In genomic region chr2:115513774-115514231, GRCm38 (mm10) we compare ENCODE assay signal across 8 mouse cellular contexts.
DNase-seq lines count a peak whose midpoint lies in the region; ATAC-seq and TF ChIP-seq lines count a peak whose summit lies in the region.

No protein-coding gene starts in this region.

- H3K9ac ChIP-seq in midbrain, postnatal 0 days (replicated peaks; ENCODE audit: low read length, poor library complexity, severe bottlenecking), result no peak overlapping the region
- no peak overlapping the region for H3K9ac ChIP-seq in hindbrain, embryonic 11.5 days (ENCODE audit: low read depth, low read length)
- no peak overlapping the region for H3K9ac ChIP-seq in limb, embryonic 12.5 days (replicated peaks)

- H3K9me3 ChIP-seq in midbrain, embryonic 10.5 days (replicated peaks), result no peaks in the 10 kb centered on the region
- no peaks in the 10 kb centered on the region for H3K9me3 ChIP-seq in midbrain, postnatal 0 days (ENCODE audit: low read length)
- no peaks in the 10 kb centered on the region for H3K9me3 ChIP-seq in hindbrain, embryonic 11.5 days (ENCODE audit: control insufficient read depth, low read length)
- no peaks in the 10 kb centered on the region for H3K9me3 ChIP-seq in limb, embryonic 12.5 days

- no peaks in the 10 kb centered on the region for H3K36me3 ChIP-seq in midbrain, embryonic 10.5 days
- no peaks in the 10 kb centered on the region for H3K36me3 ChIP-seq in midbrain, postnatal 0 days (ENCODE audit: insufficient read depth, low read length)
- no peaks in the 10 kb centered on the region for H3K36me3 ChIP-seq in hindbrain, embryonic 11.5 days (ENCODE audit: control insufficient read depth, insufficient read depth, low read length)
- H3K36me3 ChIP-seq in limb, embryonic 12.5 days, result no peaks in the 10 kb centered on the region

- H3K4me1 ChIP-seq in midbrain, embryonic 10.5 days, result peaks cover 29% of the 10 kb centered on the region
- no peaks in the 10 kb centered on the region for H3K4me1 ChIP-seq in midbrain, postnatal 0 days (ENCODE audit: insufficient read depth, low read length)
- H3K4me1 ChIP-seq in hindbrain, embryonic 11.5 days (replicated peaks; ENCODE audit: control insufficient read depth, insufficient read depth, low read length), result no peaks in the 10 kb centered on the region; the same call in 1 of the 2 replicates
- peaks cover 24% of the 10 kb centered on the region for H3K4me1 ChIP-seq in limb, embryonic 12.5 days (replicated peaks)

- H3K27me3 ChIP-seq in midbrain, embryonic 10.5 days (ENCODE audit: low read depth, poor library complexity, severe bottlenecking), result peaks cover 12% of the 10 kb centered on the region
- H3K27me3 ChIP-seq in midbrain, postnatal 0 days (ENCODE audit: insufficient read depth, low read length), result no peaks in the 10 kb centered on the region
- H3K27me3 ChIP-seq in hindbrain, embryonic 11.5 days (ENCODE audit: control insufficient read depth, insufficient read depth, low read length), result no peaks in the 10 kb centered on the region
- peaks cover 24% of the 10 kb centered on the region for H3K27me3 ChIP-seq in limb, embryonic 12.5 days

- peak; percentile 27 for DNase-seq in midbrain, embryonic 10.5 days (ENCODE audit: low spot score)
- no peak for DNase-seq in midbrain, postnatal 0 days (ENCODE audit: low spot score)
- DNase-seq in embryo, embryonic 10 days (ENCODE audit: low spot score), result peak; percentile 74
- DNase-seq in hindbrain, embryonic 11.5 days (ENCODE audit: low spot score), result peak; percentile 60
- peak; percentile 25 to 57 for DNase-seq in urinary bladder, postnatal 36 days (ENCODE audit: low spot score in 2 of 2)
- no peak for DNase-seq in thymus, postnatal 10 days (ENCODE audit: low spot score in 2 of 2)

- 9% methylated on average over 8 of the region's 8 CpGs for WGBS in midbrain, embryonic 10.5 days
- 26% methylated on average over 8 of the region's 8 CpGs for WGBS in midbrain, postnatal 0 days
- 8% methylated on average over 8 of the region's 8 CpGs for WGBS in hindbrain, embryonic 11.5 days
- 4% methylated on average over 8 of the region's 8 CpGs for WGBS in limb, embryonic 12.5 days

- ATAC-seq in midbrain, postnatal 0 days (ENCODE audit: low FRiP score), result no peak
- ATAC-seq in hindbrain, embryonic 11.5 days (ENCODE audit: low FRiP score), result peak; percentile 60
- no peak for ATAC-seq in limb, embryonic 12.5 days (ENCODE audit: insufficient number of reproducible peaks, insufficient read depth, low FRiP score, low TSS enrichment, low read depth)
- ATAC-seq in megakaryocyte-erythroid progenitor cell, adult 5-6 weeks (replicated peaks; ENCODE audit: low FRiP score, low TSS enrichment, poor library complexity, severe bottlenecking), result no peak

- no peak overlapping the region for H3K4me3 ChIP-seq in midbrain, embryonic 10.5 days
- no peak overlapping the region for H3K4me3 ChIP-seq in midbrain, postnatal 0 days (ENCODE audit: low read depth, low read length)
- no peak overlapping the region for H3K4me3 ChIP-seq in hindbrain, embryonic 11.5 days (ENCODE audit: low read depth, low read length)
- no peak overlapping the region for H3K4me3 ChIP-seq in limb, embryonic 12.5 days (replicated peaks)

- no peak overlapping the region for H3K27ac ChIP-seq in midbrain, embryonic 10.5 days (replicated peaks)
- no peak overlapping the region for H3K27ac ChIP-seq in midbrain, postnatal 0 days (ENCODE audit: low read depth, low read length)
- H3K27ac ChIP-seq in hindbrain, embryonic 11.5 days (ENCODE audit: low read depth, low read length), result peak overlapping the region; percentile 72
- H3K27ac ChIP-seq in limb, embryonic 12.5 days, result no peak overlapping the region

- TF ChIP-seq CTCF in midbrain, postnatal 0 days (IDR thresholded peaks at IDR 0.05), result no peak

- no peak overlapping the region for H3K4me2 ChIP-seq in midbrain, postnatal 0 days (ENCODE audit: low read depth, low read length, poor library complexity, severe bottlenecking)
- H3K4me2 ChIP-seq in hindbrain, embryonic 11.5 days (replicated peaks; ENCODE audit: low read depth, low read length), result peak overlapping the region; percentile 9; the same call in 1 of the 2 replicates
- H3K4me2 ChIP-seq in limb, embryonic 12.5 days, result peak overlapping the region; percentile 35

Comparison
In these comparisons a context has a peak if more than half of its experiments do, and no peak if none do; other contexts are left out.
1. DNase-seq: peak in midbrain, embryonic 10.5 days (single experiment), embryo, embryonic 10 days (single experiment), hindbrain, embryonic 11.5 days (single experiment) and urinary bladder, postnatal 36 days (2 of 2); none in midbrain, postnatal 0 days (single experiment) and thymus, postnatal 10 days (0 of 2).